Mouse (Mus musculus) ovary, adult 18-20 months (tissue): ENCODE data around the gene Armc10.
"Not testable (repeated sequence)": the region's sequence is repeated elsewhere in the genome, so short reads cannot be mapped to it uniquely, and the experiment has no call there.

Experiments
- DNase-seq: peaks from one replicate; pipeline ENCODE4 v3.0.0; 2022; ENCODE audit warnings: low spot score, mixed read lengths

The Armc10 gene

GRCm38 (mm10) chr5:21667191-21668137 lies 21.9 kb downstream of the Armc10 start:
- DNase-seq = no peak

- DNase-seq = no peak
Measured at GRCm38 (mm10) chr5:21669307-21669706, 23.7 kb downstream of the Armc10 start.

GRCm38 (mm10) chr5:21672812-21673635 lies 27.4 kb downstream of the Armc10 start:
- DNase-seq = peak; percentile 12

GRCm38 (mm10) chr5:21673742-21674141 lies 28.1 kb downstream of the Armc10 start:
- DNase-seq = no peak

GRCm38 (mm10) chr5:21675019-21675418 lies 29.4 kb downstream of the Armc10 start:
- DNase-seq = no peak

GRCm38 (mm10) chr5:21675494-21675893 lies 29.9 kb downstream of the Armc10 start:
- no peak for DNase-seq

GRCm38 (mm10) chr5:21677939-21678338 lies 32.3 kb downstream of the Armc10 start:
- DNase-seq = no peak

- DNase-seq = no peak
Measured at GRCm38 (mm10) chr5:21678363-21678762, 32.8 kb downstream of the Armc10 start.

GRCm38 (mm10) chr5:21680029-21680428 lies 34.4 kb downstream of the Armc10 start:
- no peak for DNase-seq

GRCm38 (mm10) chr5:21680940-21681339 lies 35.3 kb downstream of the Armc10 start:
- no peak for DNase-seq

GRCm38 (mm10) chr5:21683811-21684210 lies 38.2 kb downstream of the Armc10 start:
- no peak for DNase-seq

- no peak for DNase-seq
Measured at GRCm38 (mm10) chr5:21685001-21685400, 39.4 kb downstream of the Armc10 start.

GRCm38 (mm10) chr5:21687042-21687441 lies 41.4 kb downstream of the Armc10 start:
- DNase-seq = no peak

- DNase-seq = no peak
Measured at GRCm38 (mm10) chr5:21692230-21692629, 46.6 kb downstream of the Armc10 start.

- DNase-seq = no peak
Measured at GRCm38 (mm10) chr5:21693372-21693870, 47.8 kb downstream of the Armc10 start.

- DNase-seq = no peak
Measured at GRCm38 (mm10) chr5:21694854-21695490, 49.4 kb downstream of the Armc10 start.

GRCm38 (mm10) chr5:21699555-21699954 lies 53.9 kb downstream of the Armc10 start:
- DNase-seq = not testable (repeated sequence)

GRCm38 (mm10) chr5:21700272-21700821 lies 54.7 kb downstream of the Armc10 start:
- no peak for DNase-seq

GRCm38 (mm10) chr5:21700934-21701333 lies 55.3 kb downstream of the Armc10 start:
- no peak for DNase-seq

- DNase-seq = peak; percentile 98
Measured at GRCm38 (mm10) chr5:21701351-21702008, 55.9 kb downstream of the Armc10 start, which contains the start of gene Napepld. Gene Napepld (minus strand): TSS chr5:21701396.

GRCm38 (mm10) chr5:21702009-21702364 lies 56.4 kb downstream of the Armc10 start:
- no peak for DNase-seq
